Mouse (Mus musculus) heart, postnatal 0 days (tissue): ENCODE results near the gene Pou3f1. TPM values are rescaled to one million over a fixed set of nuclear protein-coding genes. Genes with fewer than 3 reads are reported as not detected.

Experiments used
- ATAC-seq: fragments of 200-750 bp; cut with Nextera tagmentation; 2 replicates; pipeline ENCODE4 v1.8.0; 2017; ENCODE audit warnings: low read depth, moderate number of reproducible peaks, moderate library complexity; ENCODE audit not compliant: insufficient read depth
- DNase-seq: peaks from one replicate; pipeline ENCODE4 v3.0.0-alpha.2; 2016; ENCODE audit warnings: low spot score
- H3K27ac ChIP-seq: fragments of 300-500 bp; sonication (generic); 2 replicates; pipeline ENCODE4 v1.5.1; 2014; ENCODE audit warnings: low read depth, mild to moderate bottlenecking
- H3K27me3 ChIP-seq: fragments of 300-500 bp; sonication (generic); 2 replicates; pipeline ENCODE4 v1.6.1; 2014; ENCODE audit warnings: low read length, mixed read lengths; ENCODE audit not compliant: control insufficient read depth, insufficient read depth
- H3K36me3 ChIP-seq: fragments of 300-500 bp; sonication (generic); replicated peaks from 2 replicates; pipeline ENCODE4 v1.6.1; 2014; ENCODE audit warnings: low read length, mixed read lengths; ENCODE audit not compliant: control insufficient read depth, insufficient read depth
- H3K4me1 ChIP-seq: fragments of 300-500 bp; sonication (generic); 2 replicates; pipeline ENCODE4 v1.6.1; 2014; ENCODE audit warnings: antibody characterized with exemption; ENCODE audit not compliant: control insufficient read depth, insufficient read depth
- H3K4me2 ChIP-seq: fragments of 300-500 bp; sonication (generic); 2 replicates; pipeline ENCODE4 v1.6.1; 2014; ENCODE audit warnings: low read depth, mild to moderate bottlenecking, low read length, moderate library complexity
- H3K4me3 ChIP-seq: fragments of 300-500 bp; sonication (generic); 2 replicates; pipeline ENCODE4 v1.5.1; 2014; ENCODE audit warnings: low read depth, low read length
- H3K9ac ChIP-seq: fragments of 300-500 bp; sonication (generic); replicated peaks from 2 replicates; pipeline ENCODE4 v1.6.1; 2014; ENCODE audit warnings: low read depth, low read length, mixed read lengths
- H3K9me3 ChIP-seq: fragments of 300-500 bp; sonication (generic); replicated peaks from 2 replicates; pipeline ENCODE4 v1.6.1; 2016; ENCODE audit warnings: low read length; ENCODE audit not compliant: control insufficient read depth
- CTCF ChIP-seq: IDR thresholded peaks from 2 replicates; pipeline ENCODE4 v1.5.1; 2016; ENCODE audit warnings: antibody characterized with exemption, control low read depth, low read depth
- EP300 ChIP-seq: IDR thresholded peaks from 2 replicates; pipeline ENCODE4 v1.6.1; 2016; ENCODE audit warnings: antibody characterized with exemption, low read depth
- WGBS: fragments of 180-500 bp; shearing (Covaris S2); extraction: QIAGEN DNeasy Blood & Tissue Kit; methylation state at CpG from one replicate; pipeline ENCODE4 v1.1.7; 2014; 5-methylcytosine and 5-hydroxymethylcytosine counted together
- polyA plus RNA-seq: library from polyadenylated mRNA; unstranded; fragments of >200 nt; fragmentation: Nextera tagmentation; extraction: Ambion mirVana; gene quantifications from 2 replicates; pipeline ENCODE4 v1.2.1, GENCODE M21; 2015
- total RNA-seq: library from RNA; depleted of rRNA; stranded (reverse); fragments of >200 nt; gene quantifications from 2 replicates; pipeline ENCODE4 v1.2.3, GENCODE M21; 2014; ENCODE audit warnings: low replicate concordance

Pou3f1 gene
- total and polyA plus RNA-seq, 2 experiments from 2014 or later = 0.03 to 1.5 TPM

DNA sequence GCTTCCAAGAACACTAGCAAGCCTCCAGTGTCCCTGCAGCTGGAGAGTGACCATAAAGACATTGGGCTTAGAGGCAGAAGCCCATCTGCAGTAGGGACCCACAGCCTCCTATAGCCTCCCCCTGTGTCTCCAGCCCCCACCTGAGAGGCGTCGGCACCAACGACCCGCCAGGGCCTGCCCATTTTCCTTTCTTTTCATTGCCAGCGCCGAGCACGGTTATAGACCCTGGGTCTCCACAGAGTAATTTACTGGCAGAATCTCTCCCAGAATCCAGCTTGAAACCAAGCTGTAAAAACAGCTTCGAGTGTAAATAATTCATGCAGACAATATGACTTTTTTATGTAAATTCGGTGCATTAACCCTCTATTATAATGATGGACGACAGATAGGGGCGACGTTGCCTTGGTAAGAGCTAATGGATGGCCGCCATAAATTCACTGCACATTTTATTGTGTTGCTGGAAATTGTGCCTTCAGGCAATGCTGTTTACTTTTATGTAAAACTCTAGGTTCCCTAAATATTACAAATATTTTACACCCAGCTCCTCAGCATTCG, 41.1 kb upstream of the Pou3f1 start:
- H3K9me3 ChIP-seq = no peaks in the 10 kb centered on the region
- no peak overlapping the region for H3K27ac ChIP-seq
- H3K36me3 ChIP-seq = no peaks in the 10 kb centered on the region
- no peak for ATAC-seq
- no peak overlapping the region for H3K9ac ChIP-seq
- no peak overlapping the region for H3K4me2 ChIP-seq
- H3K4me1 ChIP-seq = no peaks in the 10 kb centered on the region
- TF ChIP-seq EP300 = no peak
- TF ChIP-seq CTCF = no peak
- H3K4me3 ChIP-seq = no peak overlapping the region
- DNase-seq = no peak
- WGBS = 67% methylated on average over 14 of the region's 14 CpGs
- H3K27me3 ChIP-seq = 0 out of 2 replicates have a peak, but pooled peaks cover 10% of the 10 kb centered on the region

GRCm38 (mm10) chr4:124615986-124616385, 40.6 kb upstream of the Pou3f1 start:
- ATAC-seq = no peak
- H3K4me3 ChIP-seq = no peak overlapping the region

DNA sequence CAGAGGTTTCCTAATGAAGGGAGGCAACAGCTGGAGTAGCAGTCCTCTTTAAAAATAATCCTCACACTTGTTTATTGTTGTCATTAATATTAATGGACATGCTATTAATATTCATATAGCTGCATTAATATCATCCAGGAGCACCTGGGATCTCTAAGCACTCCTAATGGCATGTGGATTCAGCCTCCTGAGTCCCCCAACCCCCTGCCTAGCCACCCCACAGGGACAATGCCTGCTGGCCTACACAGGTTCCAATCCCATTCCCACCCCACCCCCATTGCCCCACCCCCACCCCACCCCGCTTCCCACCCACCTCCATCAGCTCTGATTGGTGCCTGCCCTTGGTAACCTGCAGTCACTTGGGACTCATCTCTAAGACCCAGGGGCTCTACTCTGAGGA, 40.0 kb upstream of the Pou3f1 start:
- no peak for TF ChIP-seq CTCF
- no peak for TF ChIP-seq EP300
- Histone ChIP-seq H3K27me3 (0 out of 2 replicates have a peak, but pooled peaks cover 10% of the 10 kb centered on the region), H3K36me3 (no peaks in the 10 kb centered on the region), H3K4me3 (no peak overlapping the region), H3K27ac (no peak overlapping the region), H3K4me2 (no peak overlapping the region), H3K9me3 (no peaks in the 10 kb centered on the region), H3K9ac (no peak overlapping the region), H3K4me1 (no peaks in the 10 kb centered on the region)
- WGBS = 60% methylated on average over 1 of the region's 1 CpGs
- DNase-seq (no peak), ATAC-seq (no peak)

More at GRCm38 (mm10) chr4:124615986-124616385, 40.6 kb upstream of the Pou3f1 start:
- Histone ChIP-seq H3K4me2 (no peak overlapping the region), H3K36me3 (no peaks in the 10 kb centered on the region), H3K27me3 (0 out of 2 replicates have a peak, but pooled peaks cover 10% of the 10 kb centered on the region), H3K9ac (no peak overlapping the region), H3K27ac (no peak overlapping the region), H3K4me1 (no peaks in the 10 kb centered on the region), H3K9me3 (no peaks in the 10 kb centered on the region)
- 72% methylated on average over 9 of the region's 9 CpGs for WGBS
- DNase-seq = no peak
- TF ChIP-seq EP300 (no peak), CTCF (no peak)

GRCm38 (mm10) chr4:124618599-124618998, 38.0 kb upstream of the Pou3f1 start:
- WGBS = 17% methylated on average over 16 of the region's 16 CpGs
- Histone ChIP-seq H3K9me3 (no peaks in the 10 kb centered on the region), H3K4me1 (no peaks in the 10 kb centered on the region), H3K4me3 (no peak overlapping the region), H3K4me2 (no peak overlapping the region), H3K27ac (no peak overlapping the region), H3K27me3 (0 out of 2 replicates have a peak, but pooled peaks cover 6% of the 10 kb centered on the region), H3K9ac (no peak overlapping the region), H3K36me3 (no peaks in the 10 kb centered on the region)
- DNase-seq (no peak), ATAC-seq (no peak)
- TF ChIP-seq EP300 (no peak), CTCF (no peak)

GRCm38 (mm10) chr4:124621406-124621805, 35.2 kb upstream of the Pou3f1 start:
- ATAC-seq (no peak), DNase-seq (no peak)
- Histone ChIP-seq H3K27ac (no peak overlapping the region), H3K4me2 (no peak overlapping the region), H3K4me3 (no peak overlapping the region), H3K9me3 (no peaks in the 10 kb centered on the region), H3K4me1 (no peaks in the 10 kb centered on the region), H3K9ac (no peak overlapping the region), H3K27me3 (0 out of 2 replicates have a peak, but pooled peaks cover 6% of the 10 kb centered on the region), H3K36me3 (no peaks in the 10 kb centered on the region)
- TF ChIP-seq CTCF (no peak), EP300 (no peak)
- WGBS = 67% methylated on average over 11 of the region's 11 CpGs

GRCm38 (mm10) chr4:124622566-124622965, 34.0 kb upstream of the Pou3f1 start:
- ATAC-seq (no peak), DNase-seq (no peak)
- no peaks in the 10 kb centered on the region for H3K4me1 ChIP-seq
- H3K4me3 ChIP-seq = no peak overlapping the region
- TF ChIP-seq CTCF = no peak
- no peak for TF ChIP-seq EP300
- 0 out of 2 replicates have a peak, but pooled peaks cover 5% of the 10 kb centered on the region for H3K27me3 ChIP-seq
- no peaks in the 10 kb centered on the region for H3K9me3 ChIP-seq
- no peak overlapping the region for H3K27ac ChIP-seq
- 79% methylated on average over 5 of the region's 5 CpGs for WGBS
- no peaks in the 10 kb centered on the region for H3K36me3 ChIP-seq
- H3K9ac ChIP-seq = no peak overlapping the region
- no peak overlapping the region for H3K4me2 ChIP-seq
